Mouse (Mus musculus) intestine, postnatal 0 days (tissue): ENCODE measurements at regions not wholly inside any gene's neighbourhood (a gene's known extent, or its start where the extent isn't known, plus 50 kb on each side); places are given as distances from the start of the nearest gene placed in this dataset.

Source experiments
- ATAC-seq: fragments of 200-750 bp; cut with Nextera tagmentation; 2 replicates; pipeline ENCODE4 v1.8.0; 2017; ENCODE audit warnings: mild to moderate bottlenecking, moderate TSS enrichment, moderate library complexity
- H3K27ac ChIP-seq: fragments of 300-500 bp; sonication (generic); 2 replicates; pipeline ENCODE4 v1.5.1; 2014; ENCODE audit warnings: mild to moderate bottlenecking, low read depth, low read length, moderate library complexity
- H3K27me3 ChIP-seq: fragments of 300-500 bp; sonication (generic); replicated peaks from 2 replicates; pipeline ENCODE4 v1.6.1; 2014; ENCODE audit warnings: low read length, mixed read lengths; ENCODE audit not compliant: control insufficient read depth, insufficient read depth
- H3K36me3 ChIP-seq: fragments of 300-500 bp; sonication (generic); 2 replicates; pipeline ENCODE4 v1.6.1; 2014; ENCODE audit warnings: mild to moderate bottlenecking, moderate library complexity; ENCODE audit not compliant: control insufficient read depth, insufficient read depth
- H3K4me1 ChIP-seq: fragments of 300-500 bp; sonication (generic); replicated peaks from 2 replicates; pipeline ENCODE4 v1.6.1; 2014; ENCODE audit warnings: antibody characterized with exemption, low read length, mixed read lengths; ENCODE audit not compliant: control insufficient read depth, insufficient read depth
- H3K4me2 ChIP-seq: fragments of 300-500 bp; sonication (generic); replicated peaks from 2 replicates; pipeline ENCODE4 v1.6.1; 2014; ENCODE audit warnings: low read depth, mild to moderate bottlenecking, moderate library complexity
- H3K4me3 ChIP-seq: fragments of 300-500 bp; sonication (generic); 2 replicates; pipeline ENCODE4 v1.5.1; 2014; ENCODE audit warnings: low read depth, low read length
- H3K9ac ChIP-seq: fragments of 300-500 bp; sonication (generic); 2 replicates; pipeline ENCODE4 v1.6.1; 2014; ENCODE audit warnings: mild to moderate bottlenecking, low read depth, low read length
- H3K9me3 ChIP-seq: fragments of 300-500 bp; sonication (generic); 2 replicates; pipeline ENCODE4 v1.6.1; 2016; ENCODE audit warnings: mixed run types; ENCODE audit not compliant: control insufficient read depth
- CTCF ChIP-seq: sonication (generic); IDR thresholded peaks from 2 replicates; pipeline ENCODE4 v1.5.1; 2016; ENCODE audit warnings: low read depth, mild to moderate bottlenecking, control low read depth, antibody characterized with exemption, moderate library complexity
- WGBS: fragments of 180-500 bp; shearing (Covaris S2); extraction: QIAGEN DNeasy Blood & Tissue Kit; methylation state at CpG from one replicate; pipeline ENCODE4 v1.1.7; 2014; 5-methylcytosine and 5-hydroxymethylcytosine counted together

- Histone ChIP-seq H3K27ac (no peak overlapping the region), H3K36me3 (no peaks in the 10 kb centered on the region), H3K9ac (no peak overlapping the region), H3K4me2 (no peak overlapping the region), H3K9me3 (no peaks in the 10 kb centered on the region), H3K4me3 (no peak overlapping the region), H3K27me3 (no peaks in the 10 kb centered on the region), H3K4me1 (no peaks in the 10 kb centered on the region)
- 80% methylated on average over 2 of the region's 2 CpGs for WGBS
- TF ChIP-seq CTCF: no peak
- ATAC-seq: no peak
Measured at GRCm38 (mm10) chr1:45207926-45208325, 103.4 kb upstream of the Col3a1 start.

- no peaks in the 10 kb centered on the region for H3K9me3 ChIP-seq
- no peaks in the 10 kb centered on the region for H3K27me3 ChIP-seq
- no peak for ATAC-seq
- no peaks in the 10 kb centered on the region for H3K4me1 ChIP-seq
- no peak for TF ChIP-seq CTCF
- H3K4me2 ChIP-seq: no peak overlapping the region
- H3K27ac ChIP-seq: no peak overlapping the region
- no peak overlapping the region for H3K4me3 ChIP-seq
- no peaks in the 10 kb centered on the region for H3K36me3 ChIP-seq
- H3K9ac ChIP-seq: no peak overlapping the region
- 57% methylated on average over 1 of the region's 1 CpGs for WGBS
Measured at GRCm38 (mm10) chr1:45216272-45216671, 95.1 kb upstream of the Col3a1 start.
